Mouse (Mus musculus): ENCODE results near the gene Abhd14a. TPM values are rescaled to one million over a fixed set of nuclear protein-coding genes. Genes with fewer than 3 reads are reported as not detected.

Abhd14a gene
- polyA plus RNA-seq, 1 experiment from 2014 or later, result 48.6 TPM

Other genes starting within 250 kb of the Abhd14a start
- gene Ppm1m, start 247.9 kb downstream of the Abhd14a start, polyA plus RNA-seq (2015; fragmentation: Nextera tagmentation; extraction: Ambion mirVana), result 39.0 and 42.0 TPM in 2 replicates
- 53.9 and 64.0 TPM in 2 replicates for gene Twf2, start 244.6 kb downstream of the Abhd14a start, polyA plus RNA-seq (2015; fragmentation: Nextera tagmentation; extraction: Ambion mirVana)
- gene Tlr9, start 225.1 kb downstream of the Abhd14a start, polyA plus RNA-seq (2015; fragmentation: Nextera tagmentation; extraction: Ambion mirVana), result 0.12 and 0.15 TPM in 2 replicates
- gene Alas1, start 199.0 kb downstream of the Abhd14a start, polyA plus RNA-seq (2015; fragmentation: Nextera tagmentation; extraction: Ambion mirVana), result 109 TPM in 2 replicates
- gene Poc1a, start 166.6 kb downstream of the Abhd14a start, polyA plus RNA-seq (2015; fragmentation: Nextera tagmentation; extraction: Ambion mirVana), result 24.7 and 25.4 TPM in 2 replicates
- 16.8 and 17.1 TPM in 2 replicates for gene Dusp7, start 79.0 kb downstream of the Abhd14a start, polyA plus RNA-seq (2015; fragmentation: Nextera tagmentation; extraction: Ambion mirVana)
- 805 and 953 TPM in 2 replicates for gene Rpl29, start 18.2 kb downstream of the Abhd14a start, polyA plus RNA-seq (2015; fragmentation: Nextera tagmentation; extraction: Ambion mirVana)
- 37.9 and 50.7 TPM in 2 replicates for gene Acy1, start 9.4 kb downstream of the Abhd14a start, polyA plus RNA-seq (2015; fragmentation: Nextera tagmentation; extraction: Ambion mirVana)
- 26.2 and 26.9 TPM in 2 replicates for gene Abhd14b, start 219 bp downstream of the Abhd14a start, polyA plus RNA-seq (2015; fragmentation: Nextera tagmentation; extraction: Ambion mirVana)
- gene Pcbp4, start 5.6 kb upstream of the Abhd14a start, polyA plus RNA-seq (2015; fragmentation: Nextera tagmentation; extraction: Ambion mirVana), result 51.8 and 58.9 TPM in 2 replicates
- gene Gpr62, start 18.3 kb upstream of the Abhd14a start, polyA plus RNA-seq (2015; fragmentation: Nextera tagmentation; extraction: Ambion mirVana), result 0.19 and 0.42 TPM in 2 replicates
- 44.3 and 46.5 TPM in 2 replicates for gene Rrp9, start 28.3 kb upstream of the Abhd14a start, polyA plus RNA-seq (2015; fragmentation: Nextera tagmentation; extraction: Ambion mirVana)
- 2.9 and 3.7 TPM in 2 replicates for gene Parp3, start 29.3 kb upstream of the Abhd14a start, polyA plus RNA-seq (2015; fragmentation: Nextera tagmentation; extraction: Ambion mirVana)
- gene Iqcf1, start 52.3 kb upstream of the Abhd14a start, polyA plus RNA-seq (2015; fragmentation: Nextera tagmentation; extraction: Ambion mirVana), result not detected in 2 replicates
- gene Iqcf5, start 66.9 kb upstream of the Abhd14a start, polyA plus RNA-seq (2015; fragmentation: Nextera tagmentation; extraction: Ambion mirVana), result not detected in 2 replicates
- gene Iqcf3, start 114.0 kb upstream of the Abhd14a start, polyA plus RNA-seq (2015; fragmentation: Nextera tagmentation; extraction: Ambion mirVana), result not detected in 2 replicates
- not detected in 2 replicates for gene Iqcf4, start 123.3 kb upstream of the Abhd14a start, polyA plus RNA-seq (2015; fragmentation: Nextera tagmentation; extraction: Ambion mirVana)
- not detected in 2 replicates for gene Iqcf6, start 178.9 kb upstream of the Abhd14a start, polyA plus RNA-seq (2015; fragmentation: Nextera tagmentation; extraction: Ambion mirVana)
- not detected in 2 replicates for gene Grm2, start 208.4 kb upstream of the Abhd14a start, polyA plus RNA-seq (2015; fragmentation: Nextera tagmentation; extraction: Ambion mirVana)
- gene Tex264, start 238.2 kb upstream of the Abhd14a start, polyA plus RNA-seq (2015; fragmentation: Nextera tagmentation; extraction: Ambion mirVana), result 51.5 and 53.7 TPM in 2 replicates